Mouse (Mus musculus): ENCODE measurements around the gene Triobp.

DNA sequence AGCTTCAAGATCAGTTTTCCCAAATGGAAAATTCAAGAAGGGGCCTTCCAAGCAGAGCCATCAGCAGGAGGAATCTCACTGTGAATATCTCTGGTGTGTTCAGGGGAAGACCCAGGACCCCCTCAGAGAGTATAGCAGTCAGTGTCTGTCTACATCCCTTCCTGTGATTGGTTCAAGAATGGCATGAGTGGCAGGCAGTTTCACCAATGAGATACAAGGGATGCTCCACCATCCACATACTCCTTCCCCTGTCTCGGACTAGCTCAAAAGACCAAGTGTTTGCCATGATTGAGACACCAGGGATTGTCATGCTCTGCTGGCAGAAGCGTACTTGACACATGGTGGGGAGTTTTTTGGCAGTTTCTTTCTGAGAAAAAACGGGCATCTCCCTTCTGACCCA, 59.1 kb downstream of the Triobp start:
- no peak for TF ChIP-seq POLR2A (IDR thresholded peaks at IDR 0.05; ENCODE audit: borderline replicate concordance, control insufficient read depth, low read depth, low read length)
- TF ChIP-seq CTCF (IDR thresholded peaks at IDR 0.05; ENCODE audit: control insufficient read depth, insufficient read depth, low read length) = no peak
